Mouse (Mus musculus): ENCODE measurements at regions not wholly inside any gene's neighbourhood (a gene's known extent, or its start where the extent isn't known, plus 50 kb on each side); places are given as distances from the start of the nearest gene placed in this dataset.
A peak's percentile ranks its signal among the peaks of the same experiment; 100 is the strongest.

DNA sequence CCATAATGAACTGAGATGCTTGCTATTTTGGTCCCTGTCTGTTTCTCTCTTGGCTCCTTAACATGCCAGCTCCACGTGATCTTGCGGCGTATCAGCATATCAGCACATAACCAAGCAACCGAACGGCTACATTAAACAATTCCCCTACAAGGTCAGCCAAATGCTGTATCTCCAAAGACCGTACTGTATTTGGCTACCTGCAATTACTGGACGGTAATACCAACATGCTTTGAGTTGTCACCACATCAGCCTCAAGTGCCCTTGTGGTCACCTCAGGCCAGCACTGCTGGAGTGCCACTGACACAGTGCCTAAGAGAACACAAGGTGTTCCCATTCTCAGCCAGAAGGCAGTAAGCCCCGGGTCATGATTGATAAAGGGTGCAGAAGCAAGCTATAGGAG lies 70.2 kb downstream of the Dyrk2 start:
- DNase-seq, result peak; percentile 32 to 37
- intact Hi-C loops (cut with DNase I), result no loop called here

DNA sequence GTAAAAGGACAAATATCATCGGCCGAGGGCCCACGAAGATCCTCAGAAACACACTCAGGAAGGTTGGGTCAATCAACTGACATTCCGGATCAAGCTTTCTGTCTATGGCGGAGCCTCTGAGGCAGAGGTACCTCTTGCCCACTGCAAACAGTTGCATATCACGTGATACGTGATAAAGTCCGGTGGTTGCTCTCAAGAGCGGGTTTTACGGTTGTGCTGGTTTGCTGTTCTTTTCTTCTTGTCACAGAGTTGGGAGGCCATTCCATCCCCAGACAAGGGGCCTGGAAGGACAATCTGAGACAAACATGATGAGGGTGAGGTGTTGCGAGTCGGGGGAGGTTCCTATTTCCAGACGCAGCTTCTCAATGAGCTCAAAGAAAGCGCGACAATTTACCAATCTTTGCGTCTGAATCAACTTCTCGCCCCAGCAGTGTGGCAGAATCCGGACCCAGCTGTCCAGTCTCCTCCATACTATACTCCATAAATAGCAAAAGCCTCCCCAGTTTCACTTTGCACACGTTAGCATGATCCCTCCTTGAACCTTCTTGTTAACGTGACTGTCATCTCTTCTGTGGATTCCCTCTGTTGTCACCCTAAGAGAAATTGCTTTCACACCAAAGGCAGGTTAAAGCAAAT lies 66.0 kb downstream of the Dyrk2 start:
- no peak for DNase-seq
- intact Hi-C loops (cut with DNase I), result no loop called here

DNA sequence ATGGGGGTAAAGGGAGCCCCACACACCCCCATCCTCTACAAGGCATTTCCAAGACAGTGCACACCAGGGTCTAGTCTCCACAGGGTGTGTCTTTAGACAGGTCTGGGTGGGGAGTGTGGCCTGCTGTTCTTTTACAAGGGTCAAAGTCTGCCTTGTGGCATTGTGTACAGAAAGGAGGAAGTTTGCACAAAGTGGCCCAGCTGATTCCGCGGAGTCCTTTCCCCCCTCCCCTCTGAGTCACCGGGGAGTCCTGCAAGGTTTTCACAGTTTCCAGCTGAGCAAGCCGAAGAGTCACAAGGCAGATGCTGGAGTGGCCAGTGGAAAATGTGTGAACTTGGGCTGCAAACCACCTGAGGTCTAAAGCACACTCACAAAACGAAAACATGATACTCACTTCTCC lies 65.4 kb downstream of the Dyrk2 start:
- DNase-seq, result peak; percentile 23 to 37
- intact Hi-C loops (cut with DNase I), result no loop called here

All from heart, postnatal 36 days (tissue).